In genomic region chr5:20653425-20654185, GRCm38 (mm10) we compare ENCODE assay signal across 12 mouse cellular contexts.
DNase-seq lines count a peak whose midpoint lies in the region; ATAC-seq and TF ChIP-seq lines count a peak whose summit lies in the region.
"Had no signal": no experiment of that assay in that cellular context is flagged by ENCODE, and none has a peak within 500 bp of the region (broad histone marks: within the 10 kb centered on the region; RNA-seq: fewer than 3 reads in every experiment).

No protein-coding gene starts in this region.

- no peaks in the 10 kb centered on the region for H3K27me3 ChIP-seq in heart, postnatal 0 days (ENCODE audit: control insufficient read depth, insufficient read depth, low read length)
- no peaks in the 10 kb centered on the region for H3K27me3 ChIP-seq in midbrain, embryonic 15.5 days (replicated peaks)
- no peaks in the 10 kb centered on the region for H3K27me3 ChIP-seq in midbrain, embryonic 16.5 days (ENCODE audit: control insufficient read depth, insufficient read depth, low read depth, low read length)
- no peaks in the 10 kb centered on the region for H3K27me3 ChIP-seq in neural tube, embryonic 15.5 days (replicated peaks)
- H3K27me3 ChIP-seq: embryonic facial prominence, embryonic 13.5 days had no signal

- no peaks in the 10 kb centered on the region for H3K36me3 ChIP-seq in heart, postnatal 0 days (replicated peaks; ENCODE audit: control insufficient read depth, insufficient read depth, low read length)
- H3K36me3 ChIP-seq in midbrain, embryonic 15.5 days (replicated peaks), result no peaks in the 10 kb centered on the region
- H3K36me3 ChIP-seq in midbrain, embryonic 16.5 days (ENCODE audit: control insufficient read depth, insufficient read depth, low read length), result no peaks in the 10 kb centered on the region
- H3K36me3 ChIP-seq in neural tube, embryonic 15.5 days, result peaks cover 7% of the 10 kb centered on the region; the same call in 1 of the 2 replicates
- H3K36me3 ChIP-seq: embryonic facial prominence, embryonic 13.5 days; limb, embryonic 10.5 days had no signal

- no peaks in the 10 kb centered on the region for H3K9me3 ChIP-seq in heart, postnatal 0 days (replicated peaks; ENCODE audit: control insufficient read depth, low read length)
- H3K9me3 ChIP-seq in midbrain, embryonic 15.5 days, result no peaks in the 10 kb centered on the region
- H3K9me3 ChIP-seq in midbrain, embryonic 16.5 days (replicated peaks; ENCODE audit: control insufficient read depth, low read length, poor library complexity, severe bottlenecking), result 0 out of 2 replicates have a peak, but pooled peaks cover 2% of the 10 kb centered on the region
- no peaks in the 10 kb centered on the region for H3K9me3 ChIP-seq in neural tube, embryonic 15.5 days (replicated peaks)
- H3K9me3 ChIP-seq: embryonic facial prominence, embryonic 13.5 days; limb, embryonic 10.5 days had no signal

- no peak overlapping the region for H3K4me2 ChIP-seq in heart, postnatal 0 days (ENCODE audit: low read depth, low read length)
- H3K4me2 ChIP-seq in midbrain, embryonic 15.5 days, result no peak overlapping the region
- H3K4me2 ChIP-seq in midbrain, embryonic 16.5 days (ENCODE audit: low read length), result no peak overlapping the region
- no peak overlapping the region for H3K4me2 ChIP-seq in neural tube, embryonic 15.5 days
- H3K4me2 ChIP-seq: embryonic facial prominence, embryonic 13.5 days had no signal

- H3K27ac ChIP-seq in heart, postnatal 0 days (ENCODE audit: low read depth), result no peak overlapping the region
- no peak overlapping the region for H3K27ac ChIP-seq in midbrain, embryonic 15.5 days
- H3K27ac ChIP-seq in midbrain, embryonic 16.5 days (ENCODE audit: low read length), result no peak overlapping the region
- H3K27ac ChIP-seq in cortical plate, adult 2 months (ENCODE audit: insufficient read depth, low read length), result no peak overlapping the region
- peak overlapping the region; percentile 19 for H3K27ac ChIP-seq in neural tube, embryonic 15.5 days (replicated peaks)
- H3K27ac ChIP-seq: embryonic facial prominence, embryonic 13.5 days; limb, embryonic 10.5 days had no signal

- TF ChIP-seq CTCF in heart, postnatal 0 days (IDR thresholded peaks at IDR 0.05; ENCODE audit: low read depth), result 0 out of 2 replicates have a peak, but pooled peaks have one; percentile 6
- peak; percentile 35; the same call in 1 of the 2 replicates for TF ChIP-seq CTCF in cortical plate, adult 2 months (IDR thresholded peaks at IDR 0.05; ENCODE audit: extremely low read depth, insufficient read depth, low read length)

- TF ChIP-seq EP300 in heart, postnatal 0 days (IDR thresholded peaks at IDR 0.05; ENCODE audit: low read depth), result no peak

- H3K4me1 ChIP-seq in heart, postnatal 0 days (ENCODE audit: control insufficient read depth, insufficient read depth), result no peaks in the 10 kb centered on the region; the same call in 1 of the 2 replicates
- H3K4me1 ChIP-seq in midbrain, embryonic 15.5 days, result peaks cover 5% of the 10 kb centered on the region
- H3K4me1 ChIP-seq in midbrain, embryonic 16.5 days (ENCODE audit: control insufficient read depth, insufficient read depth, low read length), result no peaks in the 10 kb centered on the region
- H3K4me1 ChIP-seq in cortical plate, adult 2 months (ENCODE audit: control insufficient read depth, insufficient read depth, low read length), result peaks cover 5% of the 10 kb centered on the region; the same call in 1 of the 2 replicates
- peaks cover 13% of the 10 kb centered on the region for H3K4me1 ChIP-seq in neural tube, embryonic 15.5 days
- H3K4me1 ChIP-seq: embryonic facial prominence, embryonic 13.5 days had no signal

- H3K9ac ChIP-seq in heart, postnatal 0 days (replicated peaks; ENCODE audit: low read depth, low read length), result no peak overlapping the region
- H3K9ac ChIP-seq in midbrain, embryonic 15.5 days, result no peak overlapping the region
- H3K9ac ChIP-seq in midbrain, embryonic 16.5 days (ENCODE audit: low read depth, low read length), result no peak overlapping the region
- no peak overlapping the region for H3K9ac ChIP-seq in neural tube, embryonic 15.5 days (replicated peaks)
- H3K9ac ChIP-seq: embryonic facial prominence, embryonic 13.5 days had no signal

- TF ChIP-seq POLR2A in cortical plate, adult 2 months (IDR thresholded peaks at IDR 0.05; ENCODE audit: extremely low read depth, insufficient read depth, low read length), result no peak

- WGBS in heart, postnatal 0 days, result 65% methylated on average over 11 of the region's 11 CpGs
- WGBS in midbrain, embryonic 15.5 days, result 64% methylated on average over 11 of the region's 11 CpGs
- WGBS in midbrain, embryonic 16.5 days, result 55% methylated on average over 11 of the region's 11 CpGs
- 44% methylated on average over 11 of the region's 11 CpGs for WGBS in neural tube, embryonic 15.5 days

- DNase-seq in heart, postnatal 0 days (ENCODE audit: low spot score), result no peak
- DNase-seq in heart, postnatal 4 days, result no peak
- DNase-seq in cerebellum, adult 8-10 months, result no peak
- DNase-seq: gastrocnemius, postnatal 14 days; kidney, adult 11 months had no signal

- ATAC-seq in heart, postnatal 0 days (ENCODE audit: insufficient read depth, low read depth), result no peak
- peak; percentile 24; the same call in 1 of the 2 replicates for ATAC-seq in midbrain, embryonic 15.5 days (replicated peaks)
- no peak for ATAC-seq in midbrain, embryonic 16.5 days
- ATAC-seq in neural tube, embryonic 15.5 days (ENCODE audit: low FRiP score), result peak; percentile 65
- ATAC-seq in inflammation-experienced regulatory T-cells, adult 6 months, result no peak

- no peak overlapping the region for H3K4me3 ChIP-seq in heart, postnatal 0 days (ENCODE audit: low read depth, low read length)
- H3K4me3 ChIP-seq in midbrain, embryonic 15.5 days, result no peak overlapping the region
- H3K4me3 ChIP-seq in midbrain, embryonic 16.5 days (ENCODE audit: low read depth, low read length), result no peak overlapping the region
- H3K4me3 ChIP-seq in cortical plate, adult 2 months (ENCODE audit: insufficient read depth, low read length), result no peak overlapping the region
- no peak overlapping the region for H3K4me3 ChIP-seq in neural tube, embryonic 15.5 days (replicated peaks)
- H3K4me3 ChIP-seq: embryonic facial prominence, embryonic 13.5 days; limb, embryonic 10.5 days had no signal

Comparison
In these comparisons a context has a peak if more than half of its experiments do, and no peak if none do; other contexts are left out.
1. ATAC-seq: peak in midbrain, embryonic 15.5 days (single experiment) and neural tube, embryonic 15.5 days (single experiment); none in heart, postnatal 0 days (single experiment), midbrain, embryonic 16.5 days (single experiment) and inflammation-experienced regulatory T-cells, adult 6 months (single experiment).